Mouse (Mus musculus): ENCODE results near the gene Tmem201. TPM values are rescaled to one million over a fixed set of nuclear protein-coding genes. Genes with fewer than 3 reads are reported as not detected.

Tmem201 gene
- polyA plus RNA-seq, 1 experiment from 2014 or later, result 42.5 TPM

DNA sequence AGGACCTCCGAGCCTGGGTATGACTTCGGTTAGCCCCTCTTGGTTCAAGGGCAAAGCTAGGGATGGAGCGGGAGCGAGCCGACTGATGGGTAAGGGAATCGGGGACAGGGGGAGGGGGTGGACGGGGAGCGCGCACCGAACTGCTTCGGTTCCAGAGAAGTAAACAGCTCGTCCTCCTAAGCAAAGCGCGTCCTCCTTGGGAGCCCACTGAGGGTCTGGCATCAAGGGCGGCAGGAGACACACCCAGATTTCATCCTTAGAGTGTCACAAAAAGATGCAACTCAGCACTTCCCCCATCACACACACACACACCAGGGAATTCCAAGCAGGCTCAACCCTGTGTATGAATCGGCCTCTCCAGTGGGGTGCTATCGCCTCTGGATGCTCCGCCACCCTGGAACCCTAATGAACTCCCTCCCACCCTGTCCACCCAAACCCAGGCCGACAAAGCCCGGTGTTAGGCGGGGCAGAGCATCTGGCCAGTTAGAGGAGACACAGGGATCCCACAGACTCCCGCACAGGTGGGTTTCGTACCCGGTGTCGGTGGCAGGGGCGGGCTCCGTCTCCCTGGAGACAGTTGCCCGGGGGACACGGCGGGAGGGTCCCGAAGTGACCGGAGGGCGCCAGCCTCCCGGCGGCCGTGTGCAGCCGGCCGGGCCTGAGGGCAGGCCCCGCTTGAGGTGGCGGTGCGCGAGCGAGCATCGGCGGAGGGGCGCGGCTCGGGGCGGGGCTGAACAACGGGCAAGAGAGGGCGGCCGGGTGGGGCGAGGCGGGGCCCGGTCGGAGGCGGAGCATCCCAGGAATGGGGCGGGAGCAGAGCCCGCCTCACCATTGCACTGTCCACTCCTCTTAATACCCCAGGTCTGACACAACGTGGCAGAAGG, 62.2 kb downstream of the Tmem201 start:
- 2% methylated on average over 59 of the region's 60 CpGs for WGBS
- peaks cover 20% of the 10 kb centered on the region for H3K4me1 ChIP-seq (replicated peaks)
- peak; percentile 89 for ATAC-seq (replicated peaks; ENCODE audit: insufficient number of reproducible peaks, insufficient read depth, low FRiP score, low read depth)
- H3K27ac ChIP-seq, result 0 out of 2 replicates have a peak overlapping the region, but pooled peaks have one; percentile 20
- peak overlapping the region; percentile 98 for H3K4me2 ChIP-seq
- H3K4me3 ChIP-seq, result peak overlapping the region; percentile 66
- peaks cover 19% of the 10 kb centered on the region for H3K27me3 ChIP-seq
- 0 out of 2 replicates have a peak, but pooled peaks cover 3% of the 10 kb centered on the region for H3K36me3 ChIP-seq
- peak overlapping the region; percentile 61 for H3K9ac ChIP-seq
- no peaks in the 10 kb centered on the region for H3K9me3 ChIP-seq (replicated peaks)

DNA sequence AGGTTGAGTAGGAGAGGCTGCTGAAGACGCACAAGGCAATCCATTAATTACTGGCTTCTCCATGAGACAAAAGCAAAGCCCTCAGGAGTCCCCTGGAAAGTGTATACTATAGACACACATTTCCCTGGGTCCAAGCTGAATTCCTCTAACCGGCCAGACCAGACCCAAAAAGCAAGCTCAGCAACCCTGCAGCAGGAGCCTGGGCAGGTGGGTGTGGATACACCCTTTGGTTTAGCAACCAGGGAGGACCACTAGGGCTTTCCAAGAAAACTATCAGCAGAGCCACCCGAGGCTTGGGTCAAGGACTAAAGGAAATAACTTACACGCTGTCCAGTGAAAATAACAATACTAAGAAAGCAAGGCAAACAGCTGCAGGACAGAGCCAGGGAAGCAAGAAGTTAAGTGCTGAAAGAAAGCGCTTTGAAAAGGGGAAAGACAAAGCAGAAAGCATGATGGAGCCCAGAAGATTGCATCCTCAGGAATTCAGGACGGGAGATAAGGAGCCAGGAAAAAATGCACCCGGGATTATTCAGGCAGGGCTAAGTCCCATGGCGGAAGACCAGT, 62.9 kb downstream of the Tmem201 start:
- Histone ChIP-seq H3K36me3 (0 out of 2 replicates have a peak, but pooled peaks cover 3% of the 10 kb centered on the region), H3K9ac (peak overlapping the region; percentile 61), H3K4me2 (peak overlapping the region; percentile 98), H3K4me1 (replicated peaks) (peaks cover 20% of the 10 kb centered on the region), H3K27ac (no peak overlapping the region), H3K4me3 (peak overlapping the region; percentile 66), H3K27me3 (peaks cover 19% of the 10 kb centered on the region), H3K9me3 (replicated peaks) (no peaks in the 10 kb centered on the region)
- ATAC-seq (replicated peaks; ENCODE audit: insufficient number of reproducible peaks, insufficient read depth, low FRiP score, low read depth), result no peak
- WGBS, result 18% methylated on average over 8 of the region's 8 CpGs

DNA sequence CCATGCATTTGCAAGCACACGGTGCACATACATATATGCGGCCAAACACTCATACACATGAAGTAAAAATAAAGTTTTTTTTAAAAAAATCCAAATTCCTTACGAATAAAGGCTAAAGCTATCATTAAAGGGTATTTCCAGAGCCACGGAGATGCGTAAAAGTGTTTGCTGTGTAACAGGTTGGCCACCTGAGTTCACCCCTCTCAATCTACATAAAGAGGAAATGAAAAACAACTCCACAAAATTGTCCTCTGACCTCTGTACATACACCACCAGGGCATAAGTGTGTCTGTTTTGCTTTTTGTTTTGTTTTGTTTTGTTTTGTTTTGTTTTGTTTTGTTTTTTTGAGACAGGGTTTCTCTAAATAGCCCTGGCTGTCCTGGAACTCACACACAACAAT, 65.1 kb downstream of the Tmem201 start:
- Histone ChIP-seq H3K9ac (no peak overlapping the region), H3K9me3 (replicated peaks) (no peaks in the 10 kb centered on the region), H3K27me3 (peaks cover 19% of the 10 kb centered on the region), H3K4me1 (replicated peaks) (peaks cover 18% of the 10 kb centered on the region), H3K27ac (no peak overlapping the region), H3K4me3 (no peak overlapping the region), H3K4me2 (no peak overlapping the region), H3K36me3 (0 out of 2 replicates have a peak, but pooled peaks cover 3% of the 10 kb centered on the region)
- WGBS, result 90% methylated on average over 5 of the region's 5 CpGs
- ATAC-seq (replicated peaks; ENCODE audit: insufficient number of reproducible peaks, insufficient read depth, low FRiP score, low read depth), result no peak

DNA sequence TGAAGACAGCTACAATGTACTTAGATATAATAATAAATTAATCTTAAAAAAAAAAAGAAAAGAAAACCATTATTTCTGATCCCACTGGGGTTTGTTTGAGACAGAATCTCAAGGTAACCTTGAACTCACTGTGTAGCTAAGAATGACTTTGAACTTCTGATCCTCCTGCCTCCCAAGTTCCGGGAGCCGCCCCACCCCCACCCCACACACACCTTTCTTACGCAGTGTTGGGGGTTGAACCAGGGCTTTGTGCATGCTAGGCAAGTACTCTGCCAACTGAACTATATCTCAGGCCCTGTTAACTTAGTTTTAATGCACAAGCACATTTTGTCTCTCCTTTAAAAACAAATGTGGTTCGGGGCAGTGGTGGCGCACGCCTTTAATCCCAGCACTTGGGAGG, 66.7 kb downstream of the Tmem201 start:
- ATAC-seq (replicated peaks; ENCODE audit: insufficient number of reproducible peaks, insufficient read depth, low FRiP score, low read depth), result no peak
- no peak overlapping the region for H3K4me3 ChIP-seq
- WGBS, result 94% methylated on average over 6 of the region's 6 CpGs

DNA sequence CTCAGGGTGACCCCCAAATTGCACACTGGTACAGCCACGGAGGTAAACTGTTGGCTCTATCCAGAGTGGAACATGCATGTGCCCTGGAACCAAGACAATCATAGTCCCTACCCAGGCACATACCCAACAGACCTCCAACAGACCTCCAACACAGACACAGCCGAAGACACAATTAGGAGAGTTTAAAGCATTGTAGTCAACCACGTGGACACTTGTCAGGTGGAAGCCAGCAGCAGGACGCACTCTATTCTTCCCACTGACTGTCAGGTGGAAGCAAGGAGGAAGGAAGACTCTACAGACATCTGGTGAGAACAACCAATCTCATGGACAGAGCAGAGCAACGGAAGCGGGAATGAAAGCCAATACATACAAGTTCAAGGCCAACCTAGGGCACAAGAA, 72.2 kb downstream of the Tmem201 start:
- Histone ChIP-seq H3K9ac (no peak overlapping the region), H3K9me3 (replicated peaks) (no peaks in the 10 kb centered on the region)
- 84% methylated on average over 6 of the region's 6 CpGs for WGBS

More for the DNA sequence above, 66.7 kb downstream of the Tmem201 start:
- Histone ChIP-seq H3K9ac (no peak overlapping the region), H3K4me2 (no peak overlapping the region), H3K27me3 (peaks cover 16% of the 10 kb centered on the region), H3K4me1 (replicated peaks) (peaks cover 14% of the 10 kb centered on the region), H3K9me3 (replicated peaks) (no peaks in the 10 kb centered on the region), H3K27ac (no peak overlapping the region), H3K36me3 (0 out of 2 replicates have a peak, but pooled peaks cover 3% of the 10 kb centered on the region)

More for the DNA sequence above, 72.2 kb downstream of the Tmem201 start:
- Histone ChIP-seq H3K4me3 (no peak overlapping the region), H3K27me3 (no peaks in the 10 kb centered on the region), H3K27ac (no peak overlapping the region), H3K4me2 (no peak overlapping the region), H3K36me3 (no peaks in the 10 kb centered on the region), H3K4me1 (replicated peaks) (peaks cover 4% of the 10 kb centered on the region; the same call in 1 of the 2 replicates)
- ATAC-seq (replicated peaks; ENCODE audit: insufficient number of reproducible peaks, insufficient read depth, low FRiP score, low read depth), result no peak

Other genes with a start within 250 kb of the Tmem201 start
- 34.7 and 38.0 TPM in 2 replicates for gene Ctnnbip1, start 219.8 kb downstream of the Tmem201 start, polyA plus RNA-seq (2015; fragmentation: Nextera tagmentation; extraction: Ambion mirVana)
- gene Clstn1, start 151.6 kb downstream of the Tmem201 start, polyA plus RNA-seq (2015; fragmentation: Nextera tagmentation; extraction: Ambion mirVana), result 21.3 and 32.1 TPM in 2 replicates
- 3.1 and 8.4 TPM in 2 replicates for gene Pik3cd, start 35.5 kb downstream of the Tmem201 start, polyA plus RNA-seq (2015; fragmentation: Nextera tagmentation; extraction: Ambion mirVana)
- gene Slc25a33, start 36.2 kb upstream of the Tmem201 start, polyA plus RNA-seq (2015; fragmentation: Nextera tagmentation; extraction: Ambion mirVana), result 5.1 and 6.0 TPM in 2 replicates
- 10.2 and 12.5 TPM in 2 replicates for gene Spsb1, start 217.0 kb upstream of the Tmem201 start, polyA plus RNA-seq (2015; fragmentation: Nextera tagmentation; extraction: Ambion mirVana)

All from heart, embryonic 15.5 days (tissue).